Mouse (Mus musculus) CH12.LX (cell line): ENCODE results near the gene Dupd1. TPM values are rescaled to one million over a fixed set of nuclear protein-coding genes. Genes with fewer than 3 reads are reported as not detected.

ENCODE experiments used
- DNase-seq: peaks from one replicate; pipeline ENCODE4 v3.0.0-alpha.2; 2013; ENCODE audit errors: extremely low read depth
- H3K27ac ChIP-seq: 2 replicates; pipeline ENCODE4 v1.5.1; 2012; ENCODE audit warnings: low read depth, mild to moderate bottlenecking, control low read depth, moderate library complexity; ENCODE audit not compliant: insufficient read depth
- H3K27me3 ChIP-seq: replicated peaks from 2 replicates; pipeline ENCODE3; 2012; ENCODE audit warnings: inconsistent platforms
- H3K36me3 ChIP-seq, 2 experiments: replicated peaks in 1 of 2; 2 replicates each; pipeline versions ENCODE3 to v1.6.1; 2012; ENCODE audit warnings: inconsistent platforms in 1 of 2, low read length in 1 of 2, mild to moderate bottlenecking in 1 of 2, mixed read lengths in 1 of 2, moderate library complexity in 1 of 2; ENCODE audit not compliant: control insufficient read depth in 1 of 2, insufficient read depth in 1 of 2
- H3K4me1 ChIP-seq, 2 experiments: 2 replicates each; pipeline ENCODE4 v1.6.1; 2012; ENCODE audit warnings: inconsistent platforms in 1 of 2, moderate library complexity in 1 of 2; ENCODE audit not compliant: insufficient read depth in 2 of 2, control insufficient read depth in 1 of 2
- H3K4me2 ChIP-seq: 2 replicates; pipeline ENCODE4 v1.6.1; 2012; ENCODE audit warnings: low read depth, mild to moderate bottlenecking, control low read depth; ENCODE audit not compliant: poor library complexity, insufficient read depth, severe bottlenecking
- H3K4me3 ChIP-seq, 3 experiments: fragments of 150-350 bp in 1 of 3; sonication (generic) in 1 of 3; replicated peaks in 1 of 3; 2 replicates each; pipeline versions ENCODE3 to v1.5.1; 2011 to 2012; ENCODE audit warnings: low read depth in 2 of 3, low read length in 2 of 3, mild to moderate bottlenecking in 2 of 3, moderate library complexity in 2 of 3, control low read depth in 1 of 3, improper control_type of control experiment in 1 of 3, inconsistent platforms in 1 of 3, mixed read lengths in 1 of 3; ENCODE audit not compliant: poor library complexity in 1 of 3
- H3K79me2 ChIP-seq: replicated peaks from 2 replicates; pipeline ENCODE4 v1.6.1; 2012; ENCODE audit warnings: mild to moderate bottlenecking, moderate library complexity; ENCODE audit not compliant: control insufficient read depth, poor library complexity, insufficient read depth, severe bottlenecking; ENCODE audit errors: extremely low read depth
- H3K9ac ChIP-seq: 2 replicates; pipeline ENCODE4 v1.6.1; 2012; ENCODE audit warnings: low read depth, mild to moderate bottlenecking, control low read depth, moderate library complexity; ENCODE audit not compliant: insufficient read depth
- H3K9me3 ChIP-seq: replicated peaks from 2 replicates; pipeline ENCODE3; 2012; ENCODE audit warnings: low read length, inconsistent platforms, mixed read lengths
- BHLHE40 ChIP-seq: IDR thresholded peaks from 2 replicates; pipeline ENCODE4 v1.6.1; 2011; ENCODE audit warnings: mild to moderate bottlenecking, low read depth, low read length, improper control_type of control experiment
- CHD2 ChIP-seq: IDR thresholded peaks from 2 replicates; pipeline ENCODE4 v1.6.1; 2011; ENCODE audit warnings: low read length, improper control_type of control experiment
- CTCF ChIP-seq, 2 experiments: IDR thresholded peaks in 1 of 2; conservative IDR thresholded peaks in 1 of 2; 2 replicates each; pipeline ENCODE4 v1.5.1; 2011 to 2012; ENCODE audit warnings: low read depth in 2 of 2, low read length in 2 of 2, improper control_type of control experiment in 1 of 2, inconsistent platforms in 1 of 2, mild to moderate bottlenecking in 1 of 2, moderate library complexity in 1 of 2
- E2F4 ChIP-seq: IDR thresholded peaks from 2 replicates; pipeline ENCODE4 v1.6.1; 2011; ENCODE audit warnings: low read depth, low read length, improper control_type of control experiment; ENCODE audit not compliant: insufficient replicate concordance
- GABPA ChIP-seq: IDR thresholded peaks from 2 replicates; pipeline ENCODE4 v1.6.1; 2012; ENCODE audit warnings: low read depth, low read length, improper control_type of control experiment, inconsistent platforms; ENCODE audit not compliant: insufficient replicate concordance
- HCFC1 ChIP-seq: IDR thresholded peaks from 2 replicates; pipeline ENCODE4 v1.6.1; 2012; ENCODE audit warnings: low read depth, mild to moderate bottlenecking, inconsistent platforms, low read length, improper control_type of control experiment
- JUND ChIP-seq: conservative IDR thresholded peaks from 2 replicates; pipeline ENCODE4 v1.6.1; 2011; ENCODE audit warnings: low read depth, low read length, improper control_type of control experiment
- KAT2A ChIP-seq: IDR thresholded peaks from 2 replicates; pipeline ENCODE4 v1.6.1; 2012; ENCODE audit warnings: low read length, improper control_type of control experiment, inconsistent platforms; ENCODE audit not compliant: insufficient replicate concordance
- MAFK ChIP-seq: IDR thresholded peaks from 2 replicates; pipeline ENCODE4 v1.6.1; 2011; ENCODE audit warnings: low read length, improper control_type of control experiment; ENCODE audit not compliant: insufficient replicate concordance
- MAX ChIP-seq: IDR thresholded peaks from 2 replicates; pipeline ENCODE4 v1.6.1; 2011; ENCODE audit warnings: low read length, improper control_type of control experiment
- MAZ ChIP-seq: IDR thresholded peaks from 2 replicates; pipeline ENCODE4 v1.6.1; 2012; ENCODE audit warnings: low read depth, mild to moderate bottlenecking, inconsistent platforms, low read length, improper control_type of control experiment, moderate library complexity
- MXI1 ChIP-seq: IDR thresholded peaks from 2 replicates; pipeline ENCODE4 v1.6.1; 2011; ENCODE audit warnings: mild to moderate bottlenecking, low read depth, low read length, improper control_type of control experiment
- NELFE ChIP-seq: IDR thresholded peaks from 2 replicates; pipeline ENCODE4 v1.6.1; 2011; ENCODE audit warnings: low read depth, low read length, improper control_type of control experiment
- NRF1 ChIP-seq: IDR thresholded peaks from 2 replicates; pipeline ENCODE4 v1.6.1; 2014; ENCODE audit warnings: low read depth, mild to moderate bottlenecking, inconsistent platforms, low read length, improper control_type of control experiment, moderate library complexity
- PAX5 ChIP-seq: IDR thresholded peaks from 2 replicates; pipeline ENCODE4 v1.6.1; 2012; ENCODE audit warnings: low read length, inconsistent platforms, mixed read lengths
- POLR2AphosphoS2 ChIP-seq: IDR thresholded peaks from 2 replicates; pipeline ENCODE4 v1.6.1; 2011; ENCODE audit warnings: low read depth, low read length, improper control_type of control experiment
- RAD21 ChIP-seq: IDR thresholded peaks from 2 replicates; pipeline ENCODE4 v1.6.1; 2011; ENCODE audit warnings: low read depth, mild to moderate bottlenecking, low read length, improper control_type of control experiment, moderate library complexity
- SMC3 ChIP-seq: IDR thresholded peaks from 2 replicates; pipeline ENCODE4 v1.6.1; 2011; ENCODE audit warnings: low read depth, low read length, improper control_type of control experiment
- UBTF ChIP-seq: IDR thresholded peaks from 2 replicates; pipeline ENCODE4 v1.6.1; 2012; ENCODE audit warnings: low read depth, mild to moderate bottlenecking, inconsistent platforms, low read length, improper control_type of control experiment, moderate library complexity
- USF1 ChIP-seq: IDR thresholded peaks from 2 replicates; pipeline ENCODE4 v1.6.1; 2014; ENCODE audit warnings: low read depth, mild to moderate bottlenecking, inconsistent platforms, low read length, improper control_type of control experiment
- USF2 ChIP-seq: conservative IDR thresholded peaks from 2 replicates; pipeline ENCODE4 v1.6.1; 2011; ENCODE audit warnings: low read depth, low read length, improper control_type of control experiment
- ZC3H11A ChIP-seq: IDR thresholded peaks from 2 replicates; pipeline ENCODE4 v1.6.1; 2012; ENCODE audit warnings: low read depth, mild to moderate bottlenecking, inconsistent platforms, low read length, improper control_type of control experiment
- ZMIZ1 ChIP-seq: IDR thresholded peaks from 2 replicates; pipeline ENCODE4 v1.6.1; 2012; ENCODE audit warnings: low read depth, mild to moderate bottlenecking, inconsistent platforms, low read length, improper control_type of control experiment
- ZNF384 ChIP-seq: IDR thresholded peaks from 2 replicates; pipeline ENCODE4 v1.6.1; 2012; ENCODE audit warnings: low read depth, low read length, improper control_type of control experiment, inconsistent platforms
- dilution Hi-C: fragments of 300-500 bp; cut with MboI; formaldehyde crosslinking; loops from 2 replicates; pipeline ENCODE4 v1.14.3; 2020; ENCODE audit warnings: low sequenced_read_pairs; ENCODE audit not compliant: extremely low pct_unique_long_range_greater_than_20kb, extremely low pct_ligation_motif_present
- in situ Hi-C: fragments of 300-500 bp; cut with MboI; formaldehyde crosslinking; loops from 3 replicates; pipeline ENCODE4 v1.14.3; 2019; ENCODE audit warnings: low sequenced_read_pairs, low pct_ligation_motif_present, low pct_unique_long_range_greater_than_20kb, mixed read lengths
- polyA plus RNA-seq: library from polyadenylated mRNA; unstranded; fragments of >175 nt; gene quantifications from 2 replicates; pipeline ENCODE4 v1.2.1, GENCODE M21; 2012; ENCODE audit warnings: low read depth; ENCODE audit not compliant: insufficient read length
- total RNA-seq, 2 experiments: library from RNA; depleted of rRNA; stranded (reverse); fragments of 300-350 nt in 1 of 2; fragments of >200 nt in 1 of 2; gene quantifications; 2 replicates each; pipeline ENCODE4 v1.2.3; 2012 to 2014

The Dupd1 gene
- total and polyA plus RNA-seq, 3 experiments = not detected

DNA sequence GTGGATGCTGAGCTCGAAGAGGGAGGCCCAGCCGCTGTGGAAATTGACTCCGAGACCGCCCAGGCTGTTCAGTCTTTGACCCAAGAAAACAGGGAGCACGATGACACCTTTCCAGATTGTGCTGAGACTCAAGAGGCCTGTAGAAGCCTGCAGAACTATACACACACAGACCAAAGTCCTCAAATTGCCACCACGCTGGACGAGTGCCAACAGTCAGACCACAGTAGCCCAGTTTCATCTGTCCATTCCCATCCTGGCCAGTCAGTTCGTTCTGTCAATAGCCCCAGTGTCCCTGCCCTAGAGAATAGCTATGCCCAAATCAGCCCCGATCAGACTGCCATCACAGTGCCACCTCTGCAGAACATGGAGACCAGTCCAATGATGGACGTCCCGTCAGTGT is 45.2 kb downstream of the Dupd1 start:
- Histone ChIP-seq H3K27ac (no peak overlapping the region), H3K79me2 (no peaks in the 10 kb centered on the region), H3K9ac (no peak overlapping the region), H3K4me3 (no peak overlapping the region), H3K4me2 (no peak overlapping the region), H3K36me3 (peaks cover 33 to 55% of the 10 kb centered on the region in 2 experiments), H3K4me1 (no peaks in the 10 kb centered on the region), H3K27me3 (no peaks in the 10 kb centered on the region), H3K9me3 (no peaks in the 10 kb centered on the region)
- TF ChIP-seq GABPA (no peak), MAZ (no peak), MXI1 (no peak), PAX5 (no peak), CTCF (conservative IDR thresholded peaks at IDR 0.05 in 1 of 2, IDR thresholded peaks at IDR 0.05 in 1 of 2; ENCODE audit: low read depth in 2 of 2, low read length in 2 of 2) (no peak), E2F4 (no peak), BHLHE40 (no peak), UBTF (no peak), POLR2AphosphoS2 (no peak), ZC3H11A (no peak), KAT2A (no peak), NELFE (no peak), USF1 (no peak), MAX (no peak), CHD2 (no peak), ZMIZ1 (no peak), HCFC1 (no peak)
- no peak for DNase-seq
- in situ Hi-C loops (no loop called here), dilution Hi-C loops (no loop called here)

DNA sequence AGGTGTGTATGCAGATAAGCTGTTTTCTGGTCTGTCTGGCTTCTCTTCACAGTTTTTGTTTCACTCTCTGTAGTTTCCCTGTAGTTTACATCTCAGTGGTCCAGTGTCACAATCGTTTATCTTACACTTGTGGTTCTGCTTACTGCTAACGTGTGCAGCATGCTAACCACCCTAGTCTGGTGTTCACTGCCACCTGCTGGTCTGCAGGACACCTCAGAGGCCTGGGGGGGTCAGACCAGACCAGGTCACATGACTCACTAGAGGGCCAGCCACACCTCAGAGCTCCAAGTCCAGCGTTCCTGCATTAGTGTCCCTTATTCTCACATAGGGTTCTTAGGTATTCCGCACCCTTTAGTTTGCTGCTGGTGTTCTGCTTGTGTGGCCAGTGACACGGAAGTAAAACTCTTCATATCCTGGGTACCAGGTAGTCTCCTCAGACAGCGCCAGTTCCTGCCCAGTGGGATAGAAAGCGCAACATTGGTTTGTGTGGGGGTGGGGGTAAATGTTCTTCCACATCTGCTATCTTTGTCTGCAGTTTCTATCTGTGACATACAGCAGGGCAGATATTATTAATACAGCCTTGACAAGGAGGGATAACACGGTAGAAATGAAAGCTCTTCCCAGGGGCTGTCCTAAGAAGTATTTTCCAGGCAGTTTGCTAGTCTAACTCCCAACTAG is 51.8 kb downstream of the Dupd1 start:
- no peak overlapping the region for H3K9ac ChIP-seq
- H3K36me3 ChIP-seq = peaks cover 29 to 63% of the 10 kb centered on the region in 2 experiments
- H3K4me2 ChIP-seq = no peak overlapping the region
- no peaks in the 10 kb centered on the region for H3K9me3 ChIP-seq
- TF ChIP-seq SMC3 = peak; percentile 36
- TF ChIP-seq CTCF (conservative IDR thresholded peaks at IDR 0.05 in 1 of 2, IDR thresholded peaks at IDR 0.05 in 1 of 2; ENCODE audit: low read depth in 2 of 2, low read length in 2 of 2) = peak in 1 of 2 experiments; percentile 64; a peak in 2 of 4 replicates
- peak; percentile 47 for TF ChIP-seq USF2
- TF ChIP-seq ZNF384 = no peak
- TF ChIP-seq RAD21 = peak; percentile 44
- TF ChIP-seq ZMIZ1 = no peak
- TF ChIP-seq USF1 = peak; percentile 65
- TF ChIP-seq NRF1 = no peak
- TF ChIP-seq NELFE = no peak
- TF ChIP-seq KAT2A = no peak
- TF ChIP-seq MAFK = no peak
- TF ChIP-seq JUND = no peak
- peaks cover 0 to 5% of the 10 kb centered on the region in 2 experiments; a peak in 1 of 4 replicates for H3K4me1 ChIP-seq
- dilution Hi-C loops = no loop called here
- no peak overlapping the region for H3K27ac ChIP-seq
- H3K79me2 ChIP-seq = no peaks in the 10 kb centered on the region
- no peaks in the 10 kb centered on the region for H3K27me3 ChIP-seq
- H3K4me3 ChIP-seq = no peak overlapping the region
- in situ Hi-C loops = loop anchor here (5.0 kb wide), 1 partner anchor 515 kb away; no protein-coding TSS in a partner anchor
- DNase-seq = no peak
